Mouse (Mus musculus) embryonic fibroblast, embryonic 13.5 days (primary cell): ENCODE results near the gene Gzmm. TPM values are rescaled to one million over a fixed set of nuclear protein-coding genes. Genes with fewer than 3 reads are reported as not detected.
A peak's percentile ranks its signal among the peaks of the same experiment; 100 is the strongest.

Source experiments
- H3K27ac ChIP-seq: 2 replicates; pipeline ENCODE4 v1.5.1; 2012; ENCODE audit warnings: low read length, control low read depth, inconsistent platforms; ENCODE audit not compliant: insufficient read depth
- H3K4me1 ChIP-seq: 2 replicates; pipeline ENCODE4 v1.6.1; 2011; ENCODE audit warnings: low read length; ENCODE audit not compliant: control insufficient read depth, insufficient read depth
- H3K4me3 ChIP-seq: 2 replicates; pipeline ENCODE4 v1.5.1; 2011; ENCODE audit warnings: mild to moderate bottlenecking, control low read depth, low read length; ENCODE audit not compliant: insufficient read depth
- CTCF ChIP-seq: IDR thresholded peaks from 2 replicates; pipeline ENCODE4 v1.5.1; 2011; ENCODE audit warnings: mild to moderate bottlenecking, control low read depth, low read length, moderate library complexity, borderline replicate concordance; ENCODE audit not compliant: insufficient read depth
- POLR2A ChIP-seq: IDR thresholded peaks from 2 replicates; pipeline ENCODE4 v1.6.1; 2011; ENCODE audit warnings: low read depth, mild to moderate bottlenecking, control low read depth, low read length, moderate library complexity
- polyA plus RNA-seq: library from polyadenylated mRNA; stranded (reverse); fragments of >200 nt; gene quantifications from 2 replicates; pipeline ENCODE4 v1.2.4, GENCODE M21; 2011; ENCODE audit warnings: low read depth; ENCODE audit not compliant: missing spikeins, insufficient read length

Gene Gzmm
- polyA plus RNA-seq = 0.65 TPM in 1 of 2 replicates, not detected in the other

DNA sequence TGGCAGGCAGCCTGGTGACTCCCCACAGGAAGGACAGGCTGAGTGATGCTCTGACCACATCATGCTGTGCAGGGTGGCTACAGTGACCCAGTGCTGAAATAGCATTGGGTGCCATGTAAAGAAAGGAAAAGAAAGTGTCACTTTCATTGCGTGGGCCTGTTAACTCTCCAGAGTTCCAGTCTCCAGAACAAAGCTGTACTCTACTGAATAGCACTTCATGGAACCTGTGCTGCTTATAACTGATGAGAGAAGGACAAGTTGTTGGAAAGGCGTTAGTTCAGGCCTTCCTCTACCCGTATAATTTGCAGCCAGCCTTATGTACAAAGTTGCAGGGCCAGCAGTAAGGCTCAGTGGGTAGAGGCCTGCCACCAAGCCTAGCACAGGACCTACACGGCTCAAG lies at the start of gene Gzmm:
Gene Gzmm (plus strand): TSS at position 301 of the 400 bp plus-strand sequence.
- Histone ChIP-seq H3K27ac (no peak within 1 kb of the TSS), H3K4me3 (no peak within 1 kb of the TSS), H3K4me1 (peaks cover 9% of the 10 kb centered on the region)
- TF ChIP-seq POLR2A = no peak
- TF ChIP-seq CTCF = no peak

DNA sequence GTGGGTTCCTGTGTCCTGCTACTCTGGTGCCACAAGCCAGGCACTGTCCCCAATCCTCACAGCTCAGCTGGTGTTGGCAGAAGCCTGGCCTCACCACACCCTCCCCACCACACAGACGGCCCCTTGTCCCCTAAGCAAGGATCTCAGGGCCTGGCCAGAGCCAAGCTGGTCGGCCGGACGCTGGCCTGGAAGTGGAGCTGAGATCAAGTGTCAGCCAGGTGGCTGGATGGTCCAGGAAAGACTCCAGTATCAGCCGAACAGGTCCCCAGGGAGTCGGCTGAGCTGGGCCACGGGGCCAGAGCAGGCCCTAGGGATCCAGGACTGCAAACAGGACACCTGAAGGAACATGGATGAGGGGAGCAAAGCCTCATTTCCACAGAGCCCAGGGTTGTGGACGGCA lies 43.1 kb upstream of the Gzmm start, which contains the start of gene Odf3l2:
Gene Odf3l2 (minus strand): TSS at position 28 of the 400 bp plus-strand sequence.
- TF ChIP-seq CTCF = no peak
- no peak for TF ChIP-seq POLR2A
- no peaks in the 10 kb centered on the region for H3K4me1 ChIP-seq

GRCm38 (mm10) chr10:79649070-79649751 lies 39.6 kb upstream of the Gzmm start:
- no peak overlapping the region for H3K27ac ChIP-seq
- no peaks in the 10 kb centered on the region for H3K4me1 ChIP-seq
- no peak overlapping the region for H3K4me3 ChIP-seq
- peak; percentile 87 for TF ChIP-seq CTCF
- no peak for TF ChIP-seq POLR2A

More for the DNA sequence above, 43.1 kb upstream of the Gzmm start, which contains the start of gene Odf3l2:
- H3K4me3 ChIP-seq = no peak within 1 kb of the TSS
- no peak within 1 kb of the TSS for H3K27ac ChIP-seq

- Histone ChIP-seq H3K27ac (no peak overlapping the region), H3K4me3 (no peak overlapping the region), H3K4me1 (no peaks in the 10 kb centered on the region)
- TF ChIP-seq CTCF (no peak), POLR2A (no peak)
These were observed 36.0 kb upstream of the Gzmm start for GRCm38 (mm10) chr10:79652789-79653188.

DNA sequence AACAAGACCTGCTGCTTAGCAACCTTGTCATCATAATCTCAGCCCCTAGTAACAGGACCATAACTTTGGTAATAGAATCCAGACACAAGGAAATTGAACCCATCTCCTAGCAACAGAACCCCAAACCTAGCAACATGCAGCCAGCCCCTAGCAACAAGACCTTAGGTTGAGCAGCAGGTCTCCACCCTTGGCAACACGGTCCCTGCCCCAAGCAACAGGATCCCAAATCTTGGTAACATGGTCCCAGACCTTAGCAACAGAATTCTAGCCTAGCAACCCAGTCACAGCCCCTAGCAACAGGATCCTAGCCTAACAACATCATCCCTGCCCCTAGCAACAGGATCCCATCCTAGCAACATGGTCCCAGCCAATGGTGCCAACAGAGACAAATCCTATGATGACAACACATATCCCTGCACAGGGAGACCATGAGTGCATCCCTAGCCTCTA lies 33.8 kb upstream of the Gzmm start:
- no peak for TF ChIP-seq CTCF
- TF ChIP-seq POLR2A = no peak
- H3K4me3 ChIP-seq = no peak overlapping the region
- H3K4me1 ChIP-seq = no peaks in the 10 kb centered on the region
- H3K27ac ChIP-seq = no peak overlapping the region

GRCm38 (mm10) chr10:79658829-79659228 lies 30.0 kb upstream of the Gzmm start:
- peak; percentile 4; the same call in 1 of the 2 replicates for TF ChIP-seq CTCF
- TF ChIP-seq POLR2A = no peak
- no peaks in the 10 kb centered on the region for H3K4me1 ChIP-seq
- H3K27ac ChIP-seq = no peak overlapping the region
- no peak overlapping the region for H3K4me3 ChIP-seq

DNA sequence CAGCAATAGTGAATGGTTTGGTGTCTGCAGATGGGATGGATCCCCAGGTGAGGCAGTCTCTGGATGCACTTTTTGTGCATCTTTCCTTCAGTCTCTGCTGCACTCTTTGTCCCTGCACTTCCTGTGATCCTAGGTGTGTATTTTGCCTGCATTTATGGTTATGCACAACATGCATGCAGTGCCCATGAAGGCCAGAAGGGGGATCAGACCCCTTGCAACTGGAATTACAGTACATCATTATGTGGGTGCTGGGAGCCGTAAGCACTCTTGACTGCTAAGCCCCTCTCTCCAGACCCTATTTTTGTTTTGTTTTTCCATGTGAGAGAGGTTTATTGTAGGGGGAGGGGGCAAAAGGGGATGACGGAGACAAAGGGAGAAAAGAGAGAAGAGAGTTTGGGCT lies 28.5 kb upstream of the Gzmm start:
- no peak overlapping the region for H3K4me3 ChIP-seq
- H3K4me1 ChIP-seq = no peaks in the 10 kb centered on the region
- TF ChIP-seq CTCF (no peak; the same call in 1 of the 2 replicates), POLR2A (no peak)
- H3K27ac ChIP-seq = no peak overlapping the region

DNA sequence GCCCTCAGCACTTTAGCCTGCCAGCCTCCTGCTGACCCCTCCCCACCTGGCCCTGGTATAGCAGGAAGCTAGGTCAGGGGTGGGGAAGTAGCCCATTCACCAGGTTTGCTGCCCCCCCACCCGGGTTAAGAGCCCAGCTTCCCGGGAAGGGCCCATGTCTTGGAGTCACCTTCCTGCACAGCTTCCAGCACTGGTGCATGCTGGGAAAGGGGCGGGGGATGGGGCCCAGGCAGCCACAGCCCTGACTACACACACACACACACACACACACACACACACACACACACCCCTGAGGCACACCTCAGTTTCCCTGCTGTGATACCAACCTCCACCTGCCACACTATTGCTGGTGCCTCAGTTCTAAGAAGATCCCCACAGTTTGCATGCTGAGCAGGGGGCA lies 27.0 kb upstream of the Gzmm start:
- no peaks in the 10 kb centered on the region for H3K4me1 ChIP-seq
- TF ChIP-seq POLR2A (no peak), CTCF (no peak)
- H3K27ac ChIP-seq = no peak overlapping the region
- no peak overlapping the region for H3K4me3 ChIP-seq

DNA sequence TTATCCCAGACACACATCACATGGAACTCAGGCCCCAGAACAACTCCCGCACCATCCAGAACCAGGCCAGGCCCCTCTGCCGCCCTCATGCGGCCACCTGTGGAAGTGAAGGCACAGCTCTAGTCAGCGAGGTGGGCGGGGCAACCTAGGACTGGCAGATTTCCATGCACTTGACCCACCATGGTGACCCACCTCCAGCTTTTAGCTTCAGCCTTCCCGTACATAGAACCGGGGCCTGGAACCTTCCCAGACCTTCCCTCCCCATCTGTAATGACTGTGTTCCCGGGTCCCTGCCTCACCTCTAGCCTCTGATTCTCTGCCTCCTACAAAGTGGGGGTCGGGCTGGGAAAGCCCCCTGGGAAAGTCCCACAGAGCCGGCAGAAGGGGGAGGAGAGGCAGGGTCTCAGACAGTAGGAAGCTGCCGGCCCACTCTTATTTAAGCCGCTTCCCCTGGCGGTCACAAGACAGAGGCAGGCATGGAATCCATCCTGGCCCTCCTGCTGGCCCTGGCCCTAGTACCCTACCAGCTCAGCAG lies 24.6 kb upstream of the Gzmm start, which contains the start of gene Madcam1:
Gene Madcam1 (plus strand): TSS at position 429 of the 535 bp plus-strand sequence.
- Histone ChIP-seq H3K4me1 (no peaks in the 10 kb centered on the region), H3K27ac (no peak within 1 kb of the TSS), H3K4me3 (no peak within 1 kb of the TSS)
- TF ChIP-seq CTCF (peak; percentile 83), POLR2A (no peak)

DNA sequence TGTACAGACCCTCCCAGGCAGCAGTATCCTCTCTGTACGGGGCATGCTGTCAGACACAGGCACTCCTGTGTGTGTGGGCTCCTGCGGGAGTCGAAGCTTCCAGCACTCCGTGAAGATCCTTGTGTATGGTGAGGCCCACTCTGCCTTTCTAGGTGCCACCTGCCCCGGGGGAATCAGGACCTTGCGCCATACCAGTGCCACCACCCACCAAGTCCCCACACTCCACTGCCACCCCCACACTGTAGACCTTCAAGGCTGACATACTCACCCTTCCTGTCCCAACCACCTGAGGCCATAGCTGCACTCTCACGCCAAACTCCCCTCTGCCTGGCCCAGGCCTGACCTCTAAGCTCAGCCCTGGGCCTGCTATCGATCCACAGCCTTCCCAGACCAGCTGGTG lies 23.8 kb upstream of the Gzmm start:
- no peak for TF ChIP-seq POLR2A
- no peak for TF ChIP-seq CTCF
- Histone ChIP-seq H3K27ac (no peak overlapping the region), H3K4me1 (no peaks in the 10 kb centered on the region), H3K4me3 (no peak overlapping the region)
